Comparison of ENCODE assay signal across 19 mouse cellular contexts in the genomic region with DNA sequence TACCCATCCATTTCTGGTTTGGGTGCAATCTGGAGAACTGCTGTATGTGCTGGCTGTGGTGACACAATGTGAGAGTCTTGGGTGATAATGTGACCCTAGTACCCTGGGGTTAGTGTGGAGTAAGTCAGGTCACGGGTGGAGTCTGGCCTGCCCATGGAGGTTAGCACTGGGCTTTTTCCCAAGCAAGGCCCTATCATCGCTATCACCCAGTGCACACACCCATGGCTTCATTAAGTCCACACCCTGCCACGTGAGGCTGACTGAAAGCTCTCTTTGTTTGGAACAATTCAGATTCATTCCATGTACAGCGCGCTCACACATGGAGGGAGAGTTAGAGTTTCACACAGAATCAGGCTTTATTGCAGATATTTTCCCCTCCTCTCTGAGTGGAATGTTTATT. TPM values are rescaled to one million over a fixed set of nuclear protein-coding genes. Genes with fewer than 3 reads are reported as not detected.
DNase-seq lines count a peak whose midpoint lies in the region; ATAC-seq lines count a peak whose summit lies in the region.
"Had no signal": no experiment of that assay in that cellular context is flagged by ENCODE, and none has a peak within 500 bp of the region (broad histone marks: within the 10 kb centered on the region; RNA-seq: fewer than 3 reads in every experiment).

No protein-coding gene starts in this region.

- H3K9ac ChIP-seq in heart, embryonic 11.5 days (ENCODE audit: low read depth, low read length), result no peak overlapping the region
- no peak overlapping the region for H3K9ac ChIP-seq in embryonic facial prominence, embryonic 14.5 days (ENCODE audit: low read depth, low read length)
- H3K9ac ChIP-seq in hindbrain, embryonic 12.5 days, result no peak overlapping the region
- no peak overlapping the region for H3K9ac ChIP-seq in kidney, embryonic 16.5 days (replicated peaks; ENCODE audit: low read length)
- H3K9ac ChIP-seq: heart, embryonic 15.5 days; hindbrain, embryonic 15.5 days; limb, embryonic 13.5 days; liver, postnatal 0 days; neural tube, embryonic 13.5 days had no signal

- no peak for ATAC-seq in heart, embryonic 11.5 days (replicated peaks; ENCODE audit: insufficient number of reproducible peaks, low FRiP score, low TSS enrichment)
- no peak for ATAC-seq in embryonic facial prominence, embryonic 14.5 days (ENCODE audit: low read depth)
- ATAC-seq in megakaryocyte-erythroid progenitor cell, adult 5-6 weeks (replicated peaks; ENCODE audit: low FRiP score, low TSS enrichment, poor library complexity, severe bottlenecking), result peak; percentile 22; the same call in 1 of the 2 replicates
- no peak for ATAC-seq in hindbrain, embryonic 12.5 days (ENCODE audit: low FRiP score)
- no peak for ATAC-seq in kidney, embryonic 16.5 days (ENCODE audit: low FRiP score, low TSS enrichment)
- ATAC-seq: liver, postnatal 0 days had no signal

- H3K4me2 ChIP-seq in heart, embryonic 11.5 days, result no peak overlapping the region
- no peak overlapping the region for H3K4me2 ChIP-seq in embryonic facial prominence, embryonic 14.5 days (ENCODE audit: low read depth, low read length)
- no peak overlapping the region for H3K4me2 ChIP-seq in hindbrain, embryonic 12.5 days (replicated peaks)
- H3K4me2 ChIP-seq in kidney, embryonic 16.5 days (replicated peaks; ENCODE audit: low read depth, low read length), result no peak overlapping the region
- H3K4me2 ChIP-seq: heart, embryonic 15.5 days; hindbrain, embryonic 15.5 days; limb, embryonic 13.5 days; neural tube, embryonic 13.5 days had no signal

- H3K27me3 ChIP-seq in heart, embryonic 11.5 days (ENCODE audit: control insufficient read depth, insufficient read depth, low read length), result peaks cover 4% of the 10 kb centered on the region; the same call in 1 of the 2 replicates
- no peaks in the 10 kb centered on the region for H3K27me3 ChIP-seq in embryonic facial prominence, embryonic 14.5 days (replicated peaks; ENCODE audit: control insufficient read depth, insufficient read depth, low read length)
- H3K27me3 ChIP-seq in hindbrain, embryonic 12.5 days, result no peaks in the 10 kb centered on the region
- no peaks in the 10 kb centered on the region; the same call in 1 of the 2 replicates for H3K27me3 ChIP-seq in kidney, embryonic 16.5 days (ENCODE audit: insufficient read depth, low read length)
- H3K27me3 ChIP-seq: hindbrain, embryonic 15.5 days; limb, embryonic 13.5 days; neural tube, embryonic 13.5 days had no signal

- no peaks in the 10 kb centered on the region for H3K9me3 ChIP-seq in heart, embryonic 11.5 days (replicated peaks; ENCODE audit: control insufficient read depth, low read length)
- no peaks in the 10 kb centered on the region for H3K9me3 ChIP-seq in embryonic facial prominence, embryonic 14.5 days (ENCODE audit: control insufficient read depth, low read length)
- no peaks in the 10 kb centered on the region for H3K9me3 ChIP-seq in hindbrain, embryonic 12.5 days (replicated peaks)
- no peaks in the 10 kb centered on the region for H3K9me3 ChIP-seq in kidney, embryonic 16.5 days (ENCODE audit: low read length)
- H3K9me3 ChIP-seq: heart, embryonic 15.5 days; hindbrain, embryonic 15.5 days; limb, embryonic 13.5 days had no signal

- H3K4me1 ChIP-seq in heart, embryonic 11.5 days (ENCODE audit: control insufficient read depth, insufficient read depth, low read length), result no peaks in the 10 kb centered on the region
- H3K4me1 ChIP-seq in embryonic facial prominence, embryonic 14.5 days (ENCODE audit: control insufficient read depth, insufficient read depth, low read length), result no peaks in the 10 kb centered on the region
- no peaks in the 10 kb centered on the region for H3K4me1 ChIP-seq in hindbrain, embryonic 12.5 days
- H3K4me1 ChIP-seq in kidney, embryonic 16.5 days (ENCODE audit: insufficient read depth, low read length), result no peaks in the 10 kb centered on the region
- H3K4me1 ChIP-seq: heart, embryonic 15.5 days; hindbrain, embryonic 15.5 days had no signal

- 63% methylated on average over 5 of the region's 5 CpGs for WGBS in heart, embryonic 11.5 days (ENCODE audit: insufficient replicate concordance)
- WGBS in embryonic facial prominence, embryonic 14.5 days, result 63% methylated on average over 5 of the region's 5 CpGs
- 63% methylated on average over 5 of the region's 5 CpGs for WGBS in hindbrain, embryonic 12.5 days
- 82% methylated on average over 5 of the region's 5 CpGs for WGBS in kidney, embryonic 16.5 days

- no peak overlapping the region for H3K27ac ChIP-seq in heart, embryonic 11.5 days (ENCODE audit: low read depth, low read length)
- H3K27ac ChIP-seq in embryonic facial prominence, embryonic 14.5 days (replicated peaks; ENCODE audit: low read depth, low read length), result peak overlapping the region; percentile 15; the same call in 1 of the 2 replicates
- no peak overlapping the region for H3K27ac ChIP-seq in hindbrain, embryonic 12.5 days
- no peak overlapping the region for H3K27ac ChIP-seq in kidney, embryonic 16.5 days (ENCODE audit: low read length)
- H3K27ac ChIP-seq: heart, embryonic 15.5 days; hindbrain, embryonic 15.5 days; left cerebral cortex, adult 2 months; limb, embryonic 13.5 days; neural tube, embryonic 13.5 days had no signal

- no peak overlapping the region for H3K4me3 ChIP-seq in heart, embryonic 11.5 days (ENCODE audit: low read depth, low read length)
- no peak overlapping the region for H3K4me3 ChIP-seq in embryonic facial prominence, embryonic 14.5 days (ENCODE audit: low read depth, low read length)
- no peak overlapping the region for H3K4me3 ChIP-seq in hindbrain, embryonic 12.5 days
- no peak overlapping the region for H3K4me3 ChIP-seq in kidney, embryonic 16.5 days (ENCODE audit: low read length)
- H3K4me3 ChIP-seq: heart, embryonic 15.5 days; hindbrain, embryonic 15.5 days; left cerebral cortex, adult 2 months; limb, embryonic 13.5 days; neural tube, embryonic 13.5 days had no signal

- peak; percentile 93 for DNase-seq in heart, adult 11 months
- DNase-seq in NIH3T3 (ENCODE audit: low read depth), result peak; percentile 33
- peak; percentile 36 for DNase-seq in embryonic facial prominence, embryonic 14.5 days (ENCODE audit: low spot score)
- no peak for DNase-seq in cerebellum, adult 9-10 months
- DNase-seq: cerebellum, adult 9-11 months; kidney, postnatal 10 days; liver, postnatal 0 days; thymus, adult 18-20 months had no signal

- no peaks in the 10 kb centered on the region for H3K36me3 ChIP-seq in heart, embryonic 11.5 days (ENCODE audit: control insufficient read depth, insufficient read depth, low read length)
- no peaks in the 10 kb centered on the region for H3K36me3 ChIP-seq in embryonic facial prominence, embryonic 14.5 days (ENCODE audit: control insufficient read depth, insufficient read depth, low read length)
- H3K36me3 ChIP-seq in hindbrain, embryonic 12.5 days, result no peaks in the 10 kb centered on the region
- no peaks in the 10 kb centered on the region for H3K36me3 ChIP-seq in kidney, embryonic 16.5 days (ENCODE audit: insufficient read depth, low read length)
- H3K36me3 ChIP-seq: heart, embryonic 15.5 days; hindbrain, embryonic 15.5 days; limb, embryonic 13.5 days; neural tube, embryonic 13.5 days had no signal

RNA-seq across cellular contexts. Expression of a gene that starts 3.7 kb away (rescaled TPM):
- polyA plus RNA-seq in heart, embryonic 11.5 days (2014; fragmentation: Nextera tagmentation; extraction: Ambion mirVana), result not detected in 2 replicates
- 0.28 TPM in 1 of 2 replicates, not detected in the other for polyA plus RNA-seq in embryonic facial prominence, embryonic 14.5 days (2014; fragmentation: Nextera tagmentation; extraction: Ambion mirVana)
- total RNA-seq in megakaryocyte-erythroid progenitor cell, adult 5-6 weeks (2014; fragmentation: Nextera tagmentation), result not detected in 2 replicates
- total RNA-seq in megakaryocyte-erythroid progenitor cell, adult 5-6 weeks (2017), result not detected in 2 replicates
- not detected in 2 replicates for polyA plus RNA-seq in hindbrain, embryonic 12.5 days (2016; fragmentation: Nextera tagmentation; extraction: Ambion mirVana)
- polyA plus RNA-seq in kidney, embryonic 16.5 days (2015; fragmentation: Nextera tagmentation; extraction: Ambion mirVana), result not detected in 2 replicates
- total RNA-seq: gastrocnemius, postnatal 4 days; MEL had no signal
- polyA plus RNA-seq: heart, embryonic 15.5 days; hindbrain, embryonic 15.5 days; limb, embryonic 13.5 days; liver, postnatal 0 days; neural tube, embryonic 13.5 days had no signal

RNA-seq across cellular contexts. Expression of a gene that starts 18.7 kb away (rescaled TPM):
- not detected in 2 replicates for polyA plus RNA-seq in heart, embryonic 11.5 days (2014; fragmentation: Nextera tagmentation; extraction: Ambion mirVana)
- not detected in 2 replicates for polyA plus RNA-seq in embryonic facial prominence, embryonic 14.5 days (2014; fragmentation: Nextera tagmentation; extraction: Ambion mirVana)
- not detected in 2 replicates for total RNA-seq in megakaryocyte-erythroid progenitor cell, adult 5-6 weeks (2014; fragmentation: Nextera tagmentation)
- total RNA-seq in megakaryocyte-erythroid progenitor cell, adult 5-6 weeks (2017), result not detected in 2 replicates
- not detected in 2 replicates for polyA plus RNA-seq in hindbrain, embryonic 12.5 days (2016; fragmentation: Nextera tagmentation; extraction: Ambion mirVana)
- polyA plus RNA-seq in kidney, embryonic 16.5 days (2015; fragmentation: Nextera tagmentation; extraction: Ambion mirVana), result not detected in 2 replicates
- total RNA-seq: gastrocnemius, postnatal 4 days; left cerebral cortex, adult 2 months; MEL had no signal
- polyA plus RNA-seq: heart, embryonic 15.5 days; hindbrain, embryonic 15.5 days; limb, embryonic 13.5 days; liver, postnatal 0 days; neural tube, embryonic 13.5 days had no signal

RNA-seq across cellular contexts. Expression of a gene that starts 18.8 kb away (rescaled TPM):
- 3.9 and 4.5 TPM in 2 replicates for polyA plus RNA-seq in heart, embryonic 11.5 days (2014; fragmentation: Nextera tagmentation; extraction: Ambion mirVana)
- 28.6 and 29.1 TPM in 2 replicates for polyA plus RNA-seq in embryonic facial prominence, embryonic 14.5 days (2014; fragmentation: Nextera tagmentation; extraction: Ambion mirVana)
- total RNA-seq in megakaryocyte-erythroid progenitor cell, adult 5-6 weeks (2014; fragmentation: Nextera tagmentation), result not detected in 2 replicates
- not detected in 2 replicates for total RNA-seq in megakaryocyte-erythroid progenitor cell, adult 5-6 weeks (2017)
- polyA plus RNA-seq in hindbrain, embryonic 12.5 days (2016; fragmentation: Nextera tagmentation; extraction: Ambion mirVana), result 5.0 and 5.1 TPM in 2 replicates
- 5.2 and 5.5 TPM in 2 replicates for polyA plus RNA-seq in kidney, embryonic 16.5 days (2015; fragmentation: Nextera tagmentation; extraction: Ambion mirVana)
- total RNA-seq: MEL had no signal

RNA-seq across cellular contexts. Expression of a gene that starts 34.3 kb away (rescaled TPM):
- polyA plus RNA-seq in heart, embryonic 11.5 days (2014; fragmentation: Nextera tagmentation; extraction: Ambion mirVana), result 1.3 and 2.1 TPM in 2 replicates
- polyA plus RNA-seq in embryonic facial prominence, embryonic 14.5 days (2014; fragmentation: Nextera tagmentation; extraction: Ambion mirVana), result 1.2 TPM in 2 replicates
- not detected in 2 replicates for total RNA-seq in megakaryocyte-erythroid progenitor cell, adult 5-6 weeks (2014; fragmentation: Nextera tagmentation)
- not detected in 2 replicates for total RNA-seq in megakaryocyte-erythroid progenitor cell, adult 5-6 weeks (2017)
- polyA plus RNA-seq in hindbrain, embryonic 12.5 days (2016; fragmentation: Nextera tagmentation; extraction: Ambion mirVana), result 0.26 TPM in 1 of 2 replicates, not detected in the other
- 0.35 and 0.56 TPM in 2 replicates for polyA plus RNA-seq in kidney, embryonic 16.5 days (2015; fragmentation: Nextera tagmentation; extraction: Ambion mirVana)
- total RNA-seq: MEL had no signal
- polyA plus RNA-seq: liver, postnatal 0 days; neural tube, embryonic 13.5 days had no signal
